Mouse (Mus musculus) kidney, postnatal 0 days (tissue): Measurements from ENCODE around the gene Bicral. TPM values are rescaled to one million over a fixed set of nuclear protein-coding genes. Genes with fewer than 3 reads are reported as not detected.

ENCODE experiments used
- ATAC-seq: fragments of 200-750 bp; cut with Nextera tagmentation; replicated peaks from 2 replicates; pipeline ENCODE4 v1.8.0; 2017; ENCODE audit warnings: low read depth, moderate number of reproducible peaks, moderate TSS enrichment, moderate library complexity; ENCODE audit not compliant: low FRiP score
- DNase-seq: peaks from one replicate; pipeline ENCODE4 v3.0.0-alpha.2; 2016; ENCODE audit warnings: low spot score
- H3K27ac ChIP-seq: fragments of 300-500 bp; sonication (generic); 2 replicates; pipeline ENCODE4 v1.5.1; 2014; ENCODE audit warnings: mild to moderate bottlenecking
- H3K27me3 ChIP-seq: fragments of 300-500 bp; sonication (generic); 2 replicates; pipeline ENCODE4 v1.6.1; 2014; ENCODE audit warnings: low read length, mixed read lengths; ENCODE audit not compliant: insufficient read depth
- H3K36me3 ChIP-seq: fragments of 300-500 bp; sonication (generic); 2 replicates; pipeline ENCODE4 v1.6.1; 2014; ENCODE audit warnings: low read length, mixed read lengths; ENCODE audit not compliant: insufficient read depth
- H3K4me1 ChIP-seq: fragments of 300-500 bp; sonication (generic); replicated peaks from 2 replicates; pipeline ENCODE4 v1.6.1; 2014; ENCODE audit warnings: antibody characterized with exemption, low read length, mixed read lengths; ENCODE audit not compliant: insufficient read depth
- H3K4me2 ChIP-seq: fragments of 300-500 bp; sonication (generic); 2 replicates; pipeline ENCODE4 v1.6.1; 2014; ENCODE audit warnings: mild to moderate bottlenecking, low read length, moderate library complexity, mixed read lengths
- H3K4me3 ChIP-seq: fragments of 300-500 bp; sonication (generic); replicated peaks from 2 replicates; pipeline ENCODE4 v1.5.1; 2014; ENCODE audit warnings: low read depth, low read length
- H3K9ac ChIP-seq: fragments of 300-500 bp; sonication (generic); 2 replicates; pipeline ENCODE4 v1.6.1; 2014; ENCODE audit warnings: low read depth, low read length
- H3K9me3 ChIP-seq: fragments of 300-500 bp; sonication (generic); replicated peaks from 2 replicates; pipeline ENCODE4 v1.6.1; 2016; ENCODE audit warnings: low read length, inconsistent platforms, mixed read lengths
- CTCF ChIP-seq: IDR thresholded peaks from 2 replicates; pipeline ENCODE4 v1.5.1; 2016; ENCODE audit warnings: antibody characterized with exemption, low read depth, mild to moderate bottlenecking, moderate library complexity
- WGBS: fragments of 180-500 bp; shearing (Covaris S2); extraction: QIAGEN DNeasy Blood & Tissue Kit; methylation state at CpG from one replicate; pipeline ENCODE4 v1.1.7; 2014; 5-methylcytosine and 5-hydroxymethylcytosine counted together
- polyA plus RNA-seq: library from polyadenylated mRNA; unstranded; fragments of >200 nt; fragmentation: Nextera tagmentation; extraction: Ambion mirVana; gene quantifications from 2 replicates; pipeline ENCODE4 v1.2.1, GENCODE M21; 2015

Bicral gene
- polyA plus RNA-seq: 2.9 and 4.1 TPM in 2 replicates

DNA sequence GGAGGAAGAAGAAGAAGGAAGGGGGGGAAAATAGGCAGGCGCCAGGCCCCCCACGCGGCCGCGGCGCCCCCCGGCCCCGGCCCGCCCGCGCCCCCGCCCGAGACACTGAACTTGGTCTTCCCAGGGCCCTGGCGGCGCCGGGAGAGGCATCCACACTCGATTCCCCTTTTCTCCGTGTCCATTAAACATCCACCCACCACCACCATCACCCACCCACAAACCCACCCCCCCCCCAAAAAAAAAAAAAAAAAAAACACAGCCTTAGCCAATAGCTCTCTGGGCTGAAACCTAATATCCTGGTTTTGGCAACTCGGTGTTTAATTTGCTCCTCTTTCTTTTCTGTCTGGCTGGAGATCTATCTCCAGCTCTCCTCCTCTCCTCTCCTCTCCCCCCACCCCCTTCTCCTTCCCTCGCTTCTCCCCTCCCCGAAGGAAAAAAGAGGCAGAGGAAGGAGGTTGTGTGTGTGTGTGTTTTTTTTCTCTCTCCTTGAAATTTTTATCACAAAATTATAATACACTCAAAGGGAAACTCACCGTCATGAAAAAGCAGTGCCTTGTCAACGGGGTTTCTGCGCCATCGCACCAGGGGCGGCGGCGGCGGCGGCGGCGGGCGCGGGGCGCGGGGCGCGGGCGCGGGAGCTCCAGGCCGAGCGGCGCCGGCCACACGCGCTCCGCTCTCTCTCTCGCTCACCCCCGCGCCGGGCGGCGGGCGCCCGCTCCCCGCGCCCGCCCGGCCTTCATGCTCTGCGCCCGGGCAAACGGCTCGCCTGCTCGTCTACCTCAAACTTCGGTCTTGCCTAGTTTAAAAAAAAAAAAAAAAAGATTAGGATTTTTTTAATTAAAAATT lies at the start of gene Bicral:
TSS of gene Bicral (minus strand) at position 580 of the 846 bp plus-strand sequence.
- under 1% methylated on average over 60 of the region's 65 CpGs for WGBS
- Histone ChIP-seq H3K9ac (peak within 1 kb of the TSS; percentile 100), H3K36me3 (no peaks in the 10 kb centered on the region), H3K27me3 (no peaks in the 10 kb centered on the region), H3K4me2 (peak within 1 kb of the TSS; percentile 67), H3K27ac (peak within 1 kb of the TSS; percentile 100), H3K4me3 (peak within 1 kb of the TSS; percentile 100), H3K4me1 (peaks cover 13% of the 10 kb centered on the region; the same call in 1 of the 2 replicates), H3K9me3 (no peaks in the 10 kb centered on the region)
- DNase-seq (peak; percentile 94), ATAC-seq (peak; percentile 44)
- TF ChIP-seq CTCF: no peak

- Histone ChIP-seq H3K27ac (no peak overlapping the region), H3K4me3 (no peak overlapping the region), H3K9me3 (no peaks in the 10 kb centered on the region; the same call in 1 of the 2 replicates), H3K27me3 (no peaks in the 10 kb centered on the region), H3K36me3 (no peaks in the 10 kb centered on the region), H3K9ac (no peak overlapping the region), H3K4me1 (no peaks in the 10 kb centered on the region), H3K4me2 (no peak overlapping the region)
- DNase-seq: peak; percentile 87
- WGBS: 23% methylated on average over 19 of the region's 19 CpGs
- peak; percentile 95 for TF ChIP-seq CTCF
- ATAC-seq: peak; percentile 66; the same call in 1 of the 2 replicates
Observed at GRCm38 (mm10) chr17:46903876-46904490, 45.7 kb upstream of the Bicral start.

GRCm38 (mm10) chr17:46900941-46901340 lies 42.7 kb upstream of the Bicral start:
- TF ChIP-seq CTCF: no peak
- Histone ChIP-seq H3K4me1 (peaks cover 7% of the 10 kb centered on the region), H3K36me3 (no peaks in the 10 kb centered on the region), H3K27me3 (no peaks in the 10 kb centered on the region), H3K4me2 (no peak overlapping the region), H3K9me3 (no peaks in the 10 kb centered on the region; the same call in 1 of the 2 replicates), H3K9ac (no peak overlapping the region), H3K4me3 (no peak overlapping the region), H3K27ac (no peak overlapping the region)
- ATAC-seq (no peak), DNase-seq (no peak)
- WGBS: 66% methylated on average over 2 of the region's 2 CpGs

- DNase-seq: peak; percentile 95
- no peak for TF ChIP-seq CTCF
- Histone ChIP-seq H3K27me3 (no peaks in the 10 kb centered on the region), H3K27ac (peak overlapping the region; percentile 65), H3K4me2 (peak overlapping the region; percentile 39), H3K4me1 (peaks cover 14% of the 10 kb centered on the region), H3K9me3 (no peaks in the 10 kb centered on the region; the same call in 1 of the 2 replicates), H3K36me3 (no peaks in the 10 kb centered on the region), H3K9ac (0 out of 2 replicates have a peak overlapping the region, but pooled peaks have one; percentile 18), H3K4me3 (no peak overlapping the region)
- peak; percentile 87 for ATAC-seq
- WGBS: 10% methylated on average over 13 of the region's 13 CpGs
Observed at GRCm38 (mm10) chr17:46897221-46897950, 39.1 kb upstream of the Bicral start.

DNA sequence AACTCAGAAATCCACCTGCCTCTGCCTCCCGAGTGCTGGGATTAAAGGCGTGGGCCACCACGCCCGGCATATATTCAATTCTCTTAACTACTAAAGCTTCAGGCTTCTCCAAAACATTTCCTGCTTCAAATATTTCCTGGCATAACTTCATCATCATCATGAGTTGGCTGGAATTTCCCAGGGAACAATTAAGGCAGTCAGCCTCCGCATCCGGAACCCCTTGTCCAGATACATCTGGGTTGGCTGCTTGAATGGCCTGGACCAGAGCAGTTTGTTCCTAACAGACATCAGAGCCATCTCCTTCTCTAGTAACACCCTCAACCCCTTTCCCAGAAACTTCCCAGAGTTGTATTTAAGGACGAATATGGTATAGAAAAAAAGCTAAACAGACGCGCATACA lies 37.1 kb upstream of the Bicral start:
- Histone ChIP-seq H3K4me3 (no peak overlapping the region), H3K4me2 (no peak overlapping the region), H3K36me3 (no peaks in the 10 kb centered on the region), H3K9me3 (no peaks in the 10 kb centered on the region; the same call in 1 of the 2 replicates), H3K27me3 (no peaks in the 10 kb centered on the region), H3K27ac (no peak overlapping the region), H3K9ac (no peak overlapping the region), H3K4me1 (peaks cover 23% of the 10 kb centered on the region)
- WGBS: 86% methylated on average over 9 of the region's 9 CpGs
- TF ChIP-seq CTCF: no peak
- no peak for ATAC-seq
- DNase-seq: no peak
